In genomic region chr13:95375554-95375914, GRCm38 (mm10) we compare ENCODE assay signal across 8 mouse cellular contexts. TPM values are rescaled to one million over a fixed set of nuclear protein-coding genes. Genes with fewer than 3 reads are reported as not detected.
A peak's percentile ranks its signal among the peaks of the same experiment; 100 is the strongest.
DNase-seq lines count a peak whose midpoint lies in the region; ATAC-seq and TF ChIP-seq lines count a peak whose summit lies in the region.

No protein-coding gene starts in this region.

- no peak for TF ChIP-seq CTCF in ES-Bruce4 (IDR thresholded peaks at IDR 0.05; ENCODE audit: low read depth, low read length)
- no peak for TF ChIP-seq CTCF in forebrain, postnatal 0 days (IDR thresholded peaks at IDR 0.05; ENCODE audit: low read depth)

- peak overlapping the region; percentile 90 for H3K4me2 ChIP-seq in forebrain, postnatal 0 days (ENCODE audit: low read depth)

- H3K9me3 ChIP-seq in heart, embryonic 10.5 days = no peaks in the 10 kb centered on the region
- no peaks in the 10 kb centered on the region for H3K9me3 ChIP-seq in ES-Bruce4 (replicated peaks; ENCODE audit: control insufficient read depth, insufficient read depth, low read length, poor library complexity, severe bottlenecking)
- no peaks in the 10 kb centered on the region for H3K9me3 ChIP-seq in forebrain, postnatal 0 days (ENCODE audit: low read length)

- TF ChIP-seq EP300 in ES-Bruce4 (IDR thresholded peaks at IDR 0.05; ENCODE audit: insufficient read depth, low read depth, low read length) = no peak

- H3K27me3 ChIP-seq in heart, embryonic 10.5 days (ENCODE audit: insufficient read depth, poor library complexity, severe bottlenecking) = no peaks in the 10 kb centered on the region
- no peaks in the 10 kb centered on the region for H3K27me3 ChIP-seq in ES-Bruce4 (ENCODE audit: control insufficient read depth, insufficient read depth, low read length, poor library complexity, severe bottlenecking)
- no peaks in the 10 kb centered on the region for H3K27me3 ChIP-seq in forebrain, postnatal 0 days (ENCODE audit: insufficient read depth, low read length)

- no peak for TF ChIP-seq POLR2A in ES-Bruce4 (IDR thresholded peaks at IDR 0.05; ENCODE audit: insufficient read depth, low read length)

- H3K9ac ChIP-seq in ES-Bruce4 (ENCODE audit: low read depth, poor library complexity, severe bottlenecking) = peak overlapping the region; percentile 93
- peak overlapping the region; percentile 84 for H3K9ac ChIP-seq in forebrain, postnatal 0 days

- no peak for DNase-seq in heart, embryonic 10.5 days (ENCODE audit: low spot score)
- no peak for DNase-seq in heart, postnatal 10 days
- DNase-seq in forebrain, postnatal 0 days = no peak
- no peak for DNase-seq in cerebellum, postnatal 4 days (ENCODE audit: low spot score in 2 of 2)
- DNase-seq in B cell, adult 2 months = no peak
- no peak for DNase-seq in gastrocnemius, adult 18-20 months (ENCODE audit: low spot score)

- H3K36me3 ChIP-seq in heart, embryonic 10.5 days = peaks cover 7% of the 10 kb centered on the region
- H3K36me3 ChIP-seq in ES-Bruce4 (ENCODE audit: control insufficient read depth, insufficient read depth, low read length, poor library complexity, severe bottlenecking) = peaks cover 4% of the 10 kb centered on the region
- peaks cover 5% of the 10 kb centered on the region for H3K36me3 ChIP-seq in forebrain, postnatal 0 days (ENCODE audit: insufficient read depth)

- peak; percentile 32 for ATAC-seq in forebrain, postnatal 0 days
- ATAC-seq in megakaryocyte, adult 5-6 weeks (ENCODE audit: poor library complexity, severe bottlenecking) = peak; percentile 13

- intact Hi-C loops in heart, postnatal 10 days (cut with DNase I) = loop anchor here (2.0 kb wide), 1 partner anchor 51 kb away; no protein-coding TSS in a partner anchor

- peak overlapping the region; percentile 94 for H3K27ac ChIP-seq in heart, embryonic 10.5 days
- H3K27ac ChIP-seq in ES-Bruce4 (ENCODE audit: insufficient read depth, low read length) = peak overlapping the region; percentile 62; the same call in 1 of the 2 replicates
- H3K27ac ChIP-seq in forebrain, postnatal 0 days (ENCODE audit: low read depth, low read length) = peak overlapping the region; percentile 84

- peak overlapping the region; percentile 99 for H3K4me3 ChIP-seq in heart, embryonic 10.5 days
- H3K4me3 ChIP-seq in ES-Bruce4 (ENCODE audit: low read depth, low read length) = peak overlapping the region; percentile 82
- H3K4me3 ChIP-seq in forebrain, postnatal 0 days (ENCODE audit: low read depth, low read length) = peak overlapping the region; percentile 95

- peaks cover 19% of the 10 kb centered on the region for H3K4me1 ChIP-seq in heart, embryonic 10.5 days
- H3K4me1 ChIP-seq in ES-Bruce4 (ENCODE audit: control insufficient read depth, insufficient read depth, low read length) = no peaks in the 10 kb centered on the region
- H3K4me1 ChIP-seq in forebrain, postnatal 0 days (ENCODE audit: insufficient read depth) = peaks cover 6% of the 10 kb centered on the region

- WGBS in heart, embryonic 10.5 days = 27% methylated on average over 6 of the region's 6 CpGs
- WGBS in forebrain, postnatal 0 days = 20% methylated on average over 6 of the region's 6 CpGs

RNA-seq across cellular contexts. Expression of gene Aggf1, which starts 0.4 kb away (rescaled TPM):
- 27.8 and 34.5 TPM in 2 replicates for polyA plus RNA-seq in heart, embryonic 10.5 days (2016; fragmentation: Nextera tagmentation; extraction: Ambion mirVana)
- 10 to 100 TPM; 25.7 to 28.2 TPM for total RNA-seq in heart, postnatal 10 days (2021)
- 42.2 and 42.4 TPM in 2 replicates for polyA plus RNA-seq in ES-Bruce4 (2011; ENCODE audit: insufficient read depth, insufficient read length, low read depth, missing spikeins)
- total RNA-seq in forebrain, postnatal 0 days (2014; rRNA removed) = 34.3 and 36.5 TPM in 2 replicates
- polyA plus RNA-seq in forebrain, postnatal 0 days (2015; fragmentation: Nextera tagmentation; extraction: Ambion mirVana) = 31.0 and 32.8 TPM in 2 replicates
- total RNA-seq in megakaryocyte, adult 5-6 weeks (2015) = 21.2 and 22.2 TPM in 2 replicates
- 38.1 and 40.3 TPM in 2 replicates for total RNA-seq in megakaryocyte, adult 5-6 weeks (2017)
- 10 to 100 TPM; 16.5 to 17.7 TPM for total RNA-seq in gastrocnemius, adult 18-20 months (2021)

RNA-seq across cellular contexts. Expression of gene Zbed3, which starts 52.1 kb away (rescaled TPM):
- polyA plus RNA-seq in heart, embryonic 10.5 days (2016; fragmentation: Nextera tagmentation; extraction: Ambion mirVana) = 52.1 and 56.2 TPM in 2 replicates
- total RNA-seq in heart, postnatal 10 days (2021) = 10 to 100 TPM; 29.2 to 30.0 TPM
- 12.3 and 13.7 TPM in 2 replicates for polyA plus RNA-seq in ES-Bruce4 (2011; ENCODE audit: insufficient read depth, insufficient read length, low read depth, missing spikeins)
- total RNA-seq in forebrain, postnatal 0 days (2014; rRNA removed) = 11.1 and 15.8 TPM in 2 replicates
- polyA plus RNA-seq in forebrain, postnatal 0 days (2015; fragmentation: Nextera tagmentation; extraction: Ambion mirVana) = 30.8 and 31.4 TPM in 2 replicates
- total RNA-seq in megakaryocyte, adult 5-6 weeks (2015) = 14.5 and 16.8 TPM in 2 replicates
- total RNA-seq in megakaryocyte, adult 5-6 weeks (2017) = 2.3 and 4.6 TPM in 2 replicates
- 1 to 10 TPM; 4.2 to 4.8 TPM for total RNA-seq in gastrocnemius, adult 18-20 months (2021)
